Mouse (Mus musculus) forebrain, embryonic 11.5 days (tissue): ENCODE results near the gene 2010106E10Rik. TPM values are rescaled to one million over a fixed set of nuclear protein-coding genes. Genes with fewer than 3 reads are reported as not detected.

Source experiments
- ATAC-seq: fragments of 200-750 bp; cut with Nextera tagmentation; replicated peaks from 2 replicates; pipeline ENCODE4 v1.8.0; 2017; ENCODE audit warnings: moderate TSS enrichment; ENCODE audit not compliant: low FRiP score
- DNase-seq: peaks from one replicate; pipeline ENCODE4 v3.0.0-alpha.2; 2017; ENCODE audit warnings: low spot score
- H3K27ac ChIP-seq: fragments of 300-500 bp; sonication (generic); 2 replicates; pipeline ENCODE4 v1.5.1; 2014; ENCODE audit warnings: low read depth, low read length
- H3K27me3 ChIP-seq: fragments of 300-500 bp; sonication (generic); 2 replicates; pipeline ENCODE4 v1.6.1; 2014; ENCODE audit warnings: mild to moderate bottlenecking, low read length, mixed read lengths; ENCODE audit not compliant: control insufficient read depth, insufficient read depth
- H3K36me3 ChIP-seq: fragments of 300-500 bp; sonication (generic); 2 replicates; pipeline ENCODE4 v1.6.1; 2014; ENCODE audit warnings: mild to moderate bottlenecking, low read length, moderate library complexity, mixed read lengths; ENCODE audit not compliant: control insufficient read depth, insufficient read depth
- H3K4me1 ChIP-seq: fragments of 300-500 bp; sonication (generic); replicated peaks from 2 replicates; pipeline ENCODE4 v1.6.1; 2014; ENCODE audit warnings: low read length, mixed read lengths; ENCODE audit not compliant: control insufficient read depth, insufficient read depth
- H3K4me2 ChIP-seq: fragments of 300-500 bp; sonication (generic); 2 replicates; pipeline ENCODE4 v1.6.1; 2014; ENCODE audit warnings: low read depth, mild to moderate bottlenecking, low read length, moderate library complexity, mixed read lengths; ENCODE audit not compliant: severe bottlenecking
- H3K4me3 ChIP-seq: fragments of 300-500 bp; sonication (generic); 2 replicates; pipeline ENCODE4 v1.5.1; 2014; ENCODE audit warnings: low read depth, low read length
- H3K9ac ChIP-seq: fragments of 300-500 bp; sonication (generic); 2 replicates; pipeline ENCODE4 v1.6.1; 2014; ENCODE audit warnings: low read length
- H3K9me3 ChIP-seq: fragments of 300-500 bp; sonication (generic); 2 replicates; pipeline ENCODE4 v1.6.1; 2016; ENCODE audit warnings: low read length, mixed read lengths; ENCODE audit not compliant: control insufficient read depth
- WGBS: fragments of 180-500 bp; shearing (Covaris S2); extraction: QIAGEN DNeasy Blood & Tissue Kit; methylation state at CpG from one replicate; pipeline ENCODE4 v1.1.7; 2014; 5-methylcytosine and 5-hydroxymethylcytosine counted together
- polyA plus RNA-seq: library from polyadenylated mRNA; unstranded; fragments of >200 nt; fragmentation: Nextera tagmentation; extraction: Ambion mirVana; gene quantifications from 2 replicates; pipeline ENCODE4 v1.2.1, GENCODE M21; 2014

The 2010106E10Rik gene
- polyA plus RNA-seq = not detected in 2 replicates

- Histone ChIP-seq H3K9ac (no peak within 1 kb of the TSS), H3K27me3 (no peaks in the 10 kb centered on the region), H3K36me3 (no peaks in the 10 kb centered on the region), H3K27ac (no peak within 1 kb of the TSS), H3K4me3 (no peak within 1 kb of the TSS), H3K4me1 (no peaks in the 10 kb centered on the region), H3K9me3 (no peaks in the 10 kb centered on the region), H3K4me2 (no peak within 1 kb of the TSS)
- ATAC-seq (no peak), DNase-seq (no peak)
- WGBS = 72% methylated on average over 1 of the region's 1 CpGs
Observed at GRCm38 (mm10) chrX:112494974-112495373, at the start of gene 2010106E10Rik. 2010106E10Rik (plus strand) TSS chrX:112495274.

GRCm38 (mm10) chrX:112505651-112506050 is 10.6 kb downstream of the 2010106E10Rik start:
- H3K27ac ChIP-seq = no peak overlapping the region
- H3K9ac ChIP-seq = no peak overlapping the region
- H3K9me3 ChIP-seq = no peaks in the 10 kb centered on the region
- H3K4me1 ChIP-seq = no peaks in the 10 kb centered on the region
- H3K4me3 ChIP-seq = no peak overlapping the region
- no peaks in the 10 kb centered on the region for H3K36me3 ChIP-seq
- ATAC-seq (no peak), DNase-seq (no peak)
- no peaks in the 10 kb centered on the region for H3K27me3 ChIP-seq
- H3K4me2 ChIP-seq = no peak overlapping the region
- WGBS = 76% methylated on average over 2 of the region's 2 CpGs

DNA sequence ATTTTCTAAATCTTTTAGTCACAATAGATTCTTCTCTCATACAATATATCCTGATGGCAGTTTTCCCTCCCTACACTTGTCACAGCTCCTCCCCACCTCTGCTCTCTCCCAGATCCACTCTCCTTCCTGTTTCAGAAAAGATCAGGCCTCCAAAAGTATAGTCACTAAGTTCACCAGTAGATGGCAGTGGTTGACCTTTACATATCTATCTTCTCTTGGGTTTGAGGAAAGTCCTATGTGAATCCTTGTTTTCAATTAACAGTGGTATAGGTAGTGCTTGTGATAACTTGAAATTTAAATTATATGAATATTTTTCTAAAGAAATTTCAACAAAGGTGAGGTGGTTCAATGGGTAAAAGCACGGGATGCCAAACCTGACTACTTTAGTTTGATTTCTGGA is 29.7 kb downstream of the 2010106E10Rik start:
- Histone ChIP-seq H3K4me1 (no peaks in the 10 kb centered on the region), H3K27ac (no peak overlapping the region), H3K4me3 (no peak overlapping the region), H3K36me3 (no peaks in the 10 kb centered on the region), H3K9me3 (no peaks in the 10 kb centered on the region), H3K27me3 (no peaks in the 10 kb centered on the region), H3K4me2 (no peak overlapping the region), H3K9ac (no peak overlapping the region)
- DNase-seq = no peak
- ATAC-seq = peak; percentile 56
- WGBS = 86% methylated on average over 1 of the region's 1 CpGs

DNA sequence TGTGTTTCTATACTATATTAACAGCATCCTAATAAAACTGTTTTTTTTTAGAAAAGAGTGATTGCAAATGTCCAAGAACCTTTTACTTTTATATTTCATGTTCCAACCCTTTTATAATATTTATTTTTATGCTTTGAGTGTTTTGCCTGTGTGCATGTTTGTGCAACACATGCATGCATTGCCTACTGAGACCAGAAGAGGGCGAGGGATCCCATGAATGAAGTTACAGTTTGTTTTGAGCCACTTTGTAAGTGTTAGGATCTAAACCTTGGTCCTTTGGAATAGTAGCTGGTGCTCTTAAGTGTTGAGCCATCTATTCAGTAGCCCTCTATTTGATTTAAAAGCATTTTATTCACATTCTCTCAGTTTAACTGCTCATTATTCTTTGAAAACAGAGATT is 48.0 kb downstream of the 2010106E10Rik start:
- Histone ChIP-seq H3K36me3 (no peaks in the 10 kb centered on the region), H3K4me1 (no peaks in the 10 kb centered on the region), H3K27me3 (no peaks in the 10 kb centered on the region), H3K9me3 (no peaks in the 10 kb centered on the region), H3K4me2 (no peak overlapping the region), H3K4me3 (no peak overlapping the region), H3K27ac (no peak overlapping the region), H3K9ac (no peak overlapping the region)
- ATAC-seq (no peak), DNase-seq (no peak)
- 56% methylated on average over 1 of the region's 1 CpGs for WGBS

DNA sequence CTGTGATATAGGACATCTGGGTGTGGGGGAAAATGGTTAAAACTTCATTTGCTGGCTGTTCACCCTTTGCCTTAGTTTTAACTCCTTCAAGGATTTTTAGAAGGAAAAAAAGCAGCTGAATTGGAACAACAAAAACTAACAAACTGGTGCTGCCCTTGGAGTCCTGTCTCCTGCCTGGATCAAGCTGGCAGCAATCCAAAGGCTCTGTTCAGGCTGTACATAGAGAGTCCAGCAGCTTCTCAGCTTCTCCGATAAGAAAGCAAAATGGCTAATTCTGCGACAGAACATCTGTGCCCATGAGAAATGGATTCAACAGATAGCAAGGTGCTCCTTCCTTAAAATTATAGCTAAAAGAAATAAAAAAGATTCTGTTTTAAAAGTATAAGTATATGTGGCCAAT is 72.6 kb downstream of the 2010106E10Rik start:
- no peaks in the 10 kb centered on the region for H3K27me3 ChIP-seq
- no peaks in the 10 kb centered on the region for H3K36me3 ChIP-seq
- no peak for ATAC-seq
- no peak overlapping the region for H3K27ac ChIP-seq
- no peaks in the 10 kb centered on the region for H3K4me1 ChIP-seq
- no peaks in the 10 kb centered on the region for H3K9me3 ChIP-seq
- no peak overlapping the region for H3K4me2 ChIP-seq
- 89% methylated on average over 2 of the region's 2 CpGs for WGBS
- H3K9ac ChIP-seq = no peak overlapping the region
- H3K4me3 ChIP-seq = no peak overlapping the region
- no peak for DNase-seq

GRCm38 (mm10) chrX:112600511-112601305 is 105.6 kb downstream of the 2010106E10Rik start, which contains the start of gene Zfp711:
Zfp711 (plus strand) TSS chrX:112600526.
- H3K27ac ChIP-seq = peak within 1 kb of the TSS; percentile 58; the same call in 1 of the 2 replicates
- peak; percentile 98 for ATAC-seq
- H3K9me3 ChIP-seq = no peaks in the 10 kb centered on the region
- H3K9ac ChIP-seq = peak within 1 kb of the TSS; percentile 78
- peak; percentile 90 for DNase-seq
- WGBS = 22% methylated on average over 69 of the region's 79 CpGs
- peak within 1 kb of the TSS; percentile 54 for H3K4me3 ChIP-seq
- no peaks in the 10 kb centered on the region for H3K27me3 ChIP-seq
- H3K36me3 ChIP-seq = no peaks in the 10 kb centered on the region
- peak within 1 kb of the TSS; percentile 44; the same call in 1 of the 2 replicates for H3K4me2 ChIP-seq
- H3K4me1 ChIP-seq = no peaks in the 10 kb centered on the region

- WGBS = 13% methylated on average over 38 of the region's 81 CpGs
- H3K27me3 ChIP-seq = no peaks in the 10 kb centered on the region
- peak overlapping the region; percentile 54 for H3K4me3 ChIP-seq
- no peaks in the 10 kb centered on the region for H3K4me1 ChIP-seq
- no peaks in the 10 kb centered on the region for H3K36me3 ChIP-seq
- DNase-seq = peak; percentile 69
- peak overlapping the region; percentile 58; the same call in 1 of the 2 replicates for H3K27ac ChIP-seq
- no peaks in the 10 kb centered on the region for H3K9me3 ChIP-seq
- peak overlapping the region; percentile 78 for H3K9ac ChIP-seq
- peak overlapping the region; percentile 44 for H3K4me2 ChIP-seq
- ATAC-seq = peak; percentile 61
Observed at GRCm38 (mm10) chrX:112601306-112602120, 106.4 kb downstream of the 2010106E10Rik start.
